Mouse (Mus musculus) CH12.LX (cell line): ENCODE results near the gene Sf3b3. TPM values are rescaled to one million over a fixed set of nuclear protein-coding genes. Genes with fewer than 3 reads are reported as not detected.

Experiments used
- DNase-seq: peaks from one replicate; pipeline ENCODE4 v3.0.0-alpha.2; 2013; ENCODE audit errors: extremely low read depth
- H3K27ac ChIP-seq: 2 replicates; pipeline ENCODE4 v1.5.1; 2012; ENCODE audit warnings: low read depth, mild to moderate bottlenecking, control low read depth, moderate library complexity; ENCODE audit not compliant: insufficient read depth
- H3K27me3 ChIP-seq: replicated peaks from 2 replicates; pipeline ENCODE3; 2012; ENCODE audit warnings: inconsistent platforms
- H3K36me3 ChIP-seq, 2 experiments: replicated peaks in 1 of 2; 2 replicates each; pipeline versions ENCODE3 to v1.6.1; 2012; ENCODE audit warnings: inconsistent platforms in 1 of 2, low read length in 1 of 2, mild to moderate bottlenecking in 1 of 2, mixed read lengths in 1 of 2, moderate library complexity in 1 of 2; ENCODE audit not compliant: control insufficient read depth in 1 of 2, insufficient read depth in 1 of 2
- H3K4me1 ChIP-seq, 2 experiments: 2 replicates each; pipeline ENCODE4 v1.6.1; 2012; ENCODE audit warnings: inconsistent platforms in 1 of 2, moderate library complexity in 1 of 2; ENCODE audit not compliant: insufficient read depth in 2 of 2, control insufficient read depth in 1 of 2
- H3K4me2 ChIP-seq: 2 replicates; pipeline ENCODE4 v1.6.1; 2012; ENCODE audit warnings: low read depth, mild to moderate bottlenecking, control low read depth; ENCODE audit not compliant: poor library complexity, insufficient read depth, severe bottlenecking
- H3K4me3 ChIP-seq, 3 experiments: fragments of 150-350 bp in 1 of 3; sonication (generic) in 1 of 3; replicated peaks in 1 of 3; 2 replicates each; pipeline versions ENCODE3 to v1.5.1; 2011 to 2012; ENCODE audit warnings: low read depth in 2 of 3, low read length in 2 of 3, mild to moderate bottlenecking in 2 of 3, moderate library complexity in 2 of 3, control low read depth in 1 of 3, improper control_type of control experiment in 1 of 3, inconsistent platforms in 1 of 3, mixed read lengths in 1 of 3; ENCODE audit not compliant: poor library complexity in 1 of 3
- H3K79me2 ChIP-seq: replicated peaks from 2 replicates; pipeline ENCODE4 v1.6.1; 2012; ENCODE audit warnings: mild to moderate bottlenecking, moderate library complexity; ENCODE audit not compliant: control insufficient read depth, poor library complexity, insufficient read depth, severe bottlenecking; ENCODE audit errors: extremely low read depth
- H3K9ac ChIP-seq: 2 replicates; pipeline ENCODE4 v1.6.1; 2012; ENCODE audit warnings: low read depth, mild to moderate bottlenecking, control low read depth, moderate library complexity; ENCODE audit not compliant: insufficient read depth
- H3K9me3 ChIP-seq: replicated peaks from 2 replicates; pipeline ENCODE3; 2012; ENCODE audit warnings: low read length, inconsistent platforms, mixed read lengths
- BHLHE40 ChIP-seq: IDR thresholded peaks from 2 replicates; pipeline ENCODE4 v1.6.1; 2011; ENCODE audit warnings: mild to moderate bottlenecking, low read depth, low read length, improper control_type of control experiment
- CHD1 ChIP-seq: IDR thresholded peaks from 2 replicates; pipeline ENCODE4 v1.6.1; 2012; ENCODE audit warnings: low read depth, low read length, improper control_type of control experiment, inconsistent platforms
- CHD2 ChIP-seq: IDR thresholded peaks from 2 replicates; pipeline ENCODE4 v1.6.1; 2011; ENCODE audit warnings: low read length, improper control_type of control experiment
- GABPA ChIP-seq: IDR thresholded peaks from 2 replicates; pipeline ENCODE4 v1.6.1; 2012; ENCODE audit warnings: low read depth, low read length, improper control_type of control experiment, inconsistent platforms; ENCODE audit not compliant: insufficient replicate concordance
- IRF4 ChIP-seq: IDR thresholded peaks from 2 replicates; pipeline ENCODE4 v1.6.1; 2014; ENCODE audit warnings: low read depth, mild to moderate bottlenecking, inconsistent platforms, low read length, improper control_type of control experiment
- JUND ChIP-seq: conservative IDR thresholded peaks from 2 replicates; pipeline ENCODE4 v1.6.1; 2011; ENCODE audit warnings: low read depth, low read length, improper control_type of control experiment
- MEF2A ChIP-seq: IDR thresholded peaks from 2 replicates; pipeline ENCODE4 v1.6.1; 2014; ENCODE audit warnings: low read depth, mild to moderate bottlenecking, inconsistent platforms, low read length, improper control_type of control experiment, borderline replicate concordance
- MXI1 ChIP-seq: IDR thresholded peaks from 2 replicates; pipeline ENCODE4 v1.6.1; 2011; ENCODE audit warnings: mild to moderate bottlenecking, low read depth, low read length, improper control_type of control experiment
- NRF1 ChIP-seq: IDR thresholded peaks from 2 replicates; pipeline ENCODE4 v1.6.1; 2014; ENCODE audit warnings: low read depth, mild to moderate bottlenecking, inconsistent platforms, low read length, improper control_type of control experiment, moderate library complexity
- POLR2A ChIP-seq: IDR thresholded peaks from 2 replicates; pipeline ENCODE4 v1.6.1; 2011; ENCODE audit warnings: low read depth, mild to moderate bottlenecking, improper control_type of control experiment, low read length
- SIN3A ChIP-seq: IDR thresholded peaks from 2 replicates; pipeline ENCODE4 v1.6.1; 2012; ENCODE audit warnings: low read length, improper control_type of control experiment, inconsistent platforms
- SMC3 ChIP-seq: IDR thresholded peaks from 2 replicates; pipeline ENCODE4 v1.6.1; 2011; ENCODE audit warnings: low read depth, low read length, improper control_type of control experiment
- TBP ChIP-seq: conservative IDR thresholded peaks from 2 replicates; pipeline ENCODE4 v1.6.1; 2011; ENCODE audit warnings: low read depth, low read length, improper control_type of control experiment
- ZC3H11A ChIP-seq: IDR thresholded peaks from 2 replicates; pipeline ENCODE4 v1.6.1; 2012; ENCODE audit warnings: low read depth, mild to moderate bottlenecking, inconsistent platforms, low read length, improper control_type of control experiment
- dilution Hi-C: fragments of 300-500 bp; cut with MboI; formaldehyde crosslinking; loops from 2 replicates; pipeline ENCODE4 v1.14.3; 2020; ENCODE audit warnings: low sequenced_read_pairs; ENCODE audit not compliant: extremely low pct_unique_long_range_greater_than_20kb, extremely low pct_ligation_motif_present
- in situ Hi-C: fragments of 300-500 bp; cut with MboI; formaldehyde crosslinking; loops from 3 replicates; pipeline ENCODE4 v1.14.3; 2019; ENCODE audit warnings: low sequenced_read_pairs, low pct_ligation_motif_present, low pct_unique_long_range_greater_than_20kb, mixed read lengths
- polyA plus RNA-seq: library from polyadenylated mRNA; unstranded; fragments of >175 nt; gene quantifications from 2 replicates; pipeline ENCODE4 v1.2.1, GENCODE M21; 2012; ENCODE audit warnings: low read depth; ENCODE audit not compliant: insufficient read length
- total RNA-seq, 2 experiments: library from RNA; depleted of rRNA; stranded (reverse); fragments of 300-350 nt in 1 of 2; fragments of >200 nt in 1 of 2; gene quantifications; 2 replicates each; pipeline ENCODE4 v1.2.3; 2012 to 2014

Gene Sf3b3
- total and polyA plus RNA-seq, 3 experiments: 136 to 213 (median 137) TPM

DNA sequence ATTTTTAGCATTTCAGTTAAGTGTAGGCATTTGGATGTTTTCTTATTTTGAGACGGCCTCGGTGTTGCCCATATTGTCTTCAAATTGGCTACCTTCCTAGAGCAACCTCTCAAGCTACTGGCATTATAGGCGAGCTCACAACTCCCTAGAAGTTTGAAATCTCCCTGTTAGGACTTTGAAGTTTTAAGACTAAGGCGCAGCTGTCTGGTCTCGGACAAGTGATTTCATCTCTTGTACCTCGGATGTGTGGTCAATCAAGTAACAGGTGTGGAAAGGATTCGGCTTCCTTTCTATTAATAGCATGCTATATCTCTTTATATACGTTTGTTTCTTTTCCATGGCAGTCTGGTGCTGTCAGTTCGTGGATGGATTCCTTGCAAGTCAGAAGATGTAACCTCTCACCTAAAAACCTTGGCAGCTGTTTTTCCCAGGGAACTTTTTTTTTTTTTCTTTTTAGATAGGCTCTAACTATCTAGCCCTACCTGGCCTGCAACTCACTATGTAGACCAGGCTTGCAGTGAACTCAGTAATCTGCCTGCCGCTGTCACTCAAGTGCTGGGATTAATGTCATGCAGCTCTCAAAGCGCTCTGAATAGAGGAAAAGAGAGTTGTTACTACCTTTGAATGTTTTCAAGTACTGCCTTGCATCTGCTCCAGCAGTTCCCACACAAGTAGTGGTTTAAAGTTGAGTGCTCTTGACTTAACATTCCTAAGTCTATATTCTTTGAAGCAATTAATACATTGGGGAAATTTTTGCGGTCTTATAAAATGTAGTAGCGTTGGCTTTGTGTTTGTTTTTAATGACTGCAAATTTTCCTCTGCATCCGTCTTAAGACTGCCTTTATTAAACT, 1.3 kb upstream of the Sf3b3 start:
- Histone ChIP-seq H3K27me3 (no peaks in the 10 kb centered on the region), H3K79me2 (peaks cover 62% of the 10 kb centered on the region), H3K4me1 (peaks cover 3 to 38% of the 10 kb centered on the region in 2 experiments), H3K27ac (no peak overlapping the region), H3K9ac (peak overlapping the region; percentile 70), H3K4me2 (peak overlapping the region; percentile 96), H3K4me3 (peak overlapping the region; percentile 79 to 99 (median 94)), H3K36me3 (peaks cover 44 to 57% of the 10 kb centered on the region in 2 experiments), H3K9me3 (no peaks in the 10 kb centered on the region)
- dilution Hi-C loops (no loop called here), in situ Hi-C loops (loop anchor here (10.0 to 25.0 kb wide), 3 partner anchors 93 to 439 kb away; no protein-coding TSS in a partner anchor)
- TF ChIP-seq IRF4 (no peak), SMC3 (no peak), POLR2A (no peak), TBP (no peak), MEF2A (no peak), JUND (no peak), NRF1 (no peak), GABPA (no peak), CHD2 (no peak), SIN3A (no peak)
- DNase-seq: no peak

GRCm38 (mm10) chr8:110847171-110847549, 573 bp upstream of the Sf3b3 start:
- DNase-seq: peak; percentile 27
- dilution Hi-C loops: no loop called here
- Histone ChIP-seq H3K4me3 (peak overlapping the region; percentile 79 to 99 (median 94)), H3K27ac (peak overlapping the region; percentile 45), H3K9me3 (no peaks in the 10 kb centered on the region)
- no peak for TF ChIP-seq ZC3H11A
- TF ChIP-seq CHD1: peak; percentile 56; the same call in 1 of the 2 replicates
- TF ChIP-seq SIN3A: peak; percentile 7; the same call in 1 of the 2 replicates
- no peak for TF ChIP-seq MXI1
- 0 out of 2 replicates have a peak, but pooled peaks have one; percentile 13 for TF ChIP-seq BHLHE40
- TF ChIP-seq GABPA: no peak
- TF ChIP-seq, all 38 proteins: peak for 3
- Histone ChIP-seq H3K4me2 (0 out of 2 replicates have a peak overlapping the region, but pooled peaks have one; percentile 96), H3K27me3 (no peaks in the 10 kb centered on the region), H3K9ac (peak overlapping the region; percentile 70), H3K36me3 (peaks cover 44 to 57% of the 10 kb centered on the region in 2 experiments), H3K4me1 (peaks cover 3 to 45% of the 10 kb centered on the region in 2 experiments), H3K79me2 (peaks cover 68% of the 10 kb centered on the region)
- in situ Hi-C loops: loop anchor here (10.0 to 25.0 kb wide), 3 partner anchors 92 to 440 kb away; no protein-coding TSS in a partner anchor
